Mouse (Mus musculus) lung, postnatal 0 days (tissue): Measurements from ENCODE around the gene Mapk8ip2. TPM values are rescaled to one million over a fixed set of nuclear protein-coding genes. Genes with fewer than 3 reads are reported as not detected.

Experiments used
- ATAC-seq: fragments of 200-750 bp; cut with Nextera tagmentation; 2 replicates; pipeline ENCODE4 v1.8.0; 2017; ENCODE audit warnings: moderate library complexity
- DNase-seq: peaks from one replicate; pipeline ENCODE4 v3.0.0-alpha.2; 2016; ENCODE audit warnings: low spot score
- H3K27ac ChIP-seq: fragments of 300-500 bp; sonication (generic); 2 replicates; pipeline ENCODE4 v1.5.1; 2014; ENCODE audit warnings: antibody characterized with exemption, mild to moderate bottlenecking, low read length, mixed read lengths
- H3K27me3 ChIP-seq: fragments of 300-500 bp; sonication (generic); replicated peaks from 2 replicates; pipeline ENCODE4 v1.6.1; 2014; ENCODE audit warnings: low read length, mixed read lengths; ENCODE audit not compliant: insufficient read depth
- H3K36me3 ChIP-seq: fragments of 300-500 bp; sonication (generic); 2 replicates; pipeline ENCODE4 v1.6.1; 2014; ENCODE audit warnings: low read length, mixed read lengths; ENCODE audit not compliant: insufficient read depth
- H3K4me1 ChIP-seq: fragments of 300-500 bp; sonication (generic); 2 replicates; pipeline ENCODE4 v1.6.1; 2014; ENCODE audit warnings: antibody characterized with exemption, low read depth, low read length, mixed read lengths; ENCODE audit not compliant: insufficient read depth
- H3K4me2 ChIP-seq: fragments of 300-500 bp; sonication (generic); replicated peaks from 2 replicates; pipeline ENCODE4 v1.6.1; 2014; ENCODE audit warnings: low read depth, mild to moderate bottlenecking, low read length, moderate library complexity, mixed read lengths
- H3K4me3 ChIP-seq: fragments of 300-500 bp; sonication (generic); 2 replicates; pipeline ENCODE4 v1.5.1; 2014; ENCODE audit warnings: low read depth, low read length
- H3K9ac ChIP-seq: fragments of 300-500 bp; sonication (generic); replicated peaks from 2 replicates; pipeline ENCODE4 v1.6.1; 2014; ENCODE audit warnings: low read depth, mild to moderate bottlenecking
- H3K9me3 ChIP-seq: fragments of 300-500 bp; sonication (generic); 2 replicates; pipeline ENCODE4 v1.6.1; 2016; ENCODE audit warnings: low read length, mixed read lengths
- CTCF ChIP-seq: IDR thresholded peaks from 2 replicates; pipeline ENCODE4 v1.5.1; 2016; ENCODE audit warnings: antibody characterized with exemption, mild to moderate bottlenecking
- EP300 ChIP-seq: IDR thresholded peaks from 2 replicates; pipeline ENCODE4 v1.6.1; 2016; ENCODE audit warnings: antibody characterized with exemption, mild to moderate bottlenecking, control low read depth
- WGBS: fragments of 180-500 bp; shearing (Covaris S2); extraction: QIAGEN DNeasy Blood & Tissue Kit; methylation state at CpG from one replicate; pipeline ENCODE4 v1.1.7; 2014; 5-methylcytosine and 5-hydroxymethylcytosine counted together
- polyA plus RNA-seq: library from polyadenylated mRNA; unstranded; fragments of >200 nt; fragmentation: Nextera tagmentation; extraction: Ambion mirVana; gene quantifications from 2 replicates; pipeline ENCODE4 v1.2.1, GENCODE M21; 2015

The Mapk8ip2 gene
- polyA plus RNA-seq, 1 experiment from 2014 or later: 0.06 TPM

- peaks cover 5% of the 10 kb centered on the region for H3K27me3 ChIP-seq
These were observed 5.2 kb downstream of the Mapk8ip2 start for GRCm38 (mm10) chr15:89458942-89459341.

DNA sequence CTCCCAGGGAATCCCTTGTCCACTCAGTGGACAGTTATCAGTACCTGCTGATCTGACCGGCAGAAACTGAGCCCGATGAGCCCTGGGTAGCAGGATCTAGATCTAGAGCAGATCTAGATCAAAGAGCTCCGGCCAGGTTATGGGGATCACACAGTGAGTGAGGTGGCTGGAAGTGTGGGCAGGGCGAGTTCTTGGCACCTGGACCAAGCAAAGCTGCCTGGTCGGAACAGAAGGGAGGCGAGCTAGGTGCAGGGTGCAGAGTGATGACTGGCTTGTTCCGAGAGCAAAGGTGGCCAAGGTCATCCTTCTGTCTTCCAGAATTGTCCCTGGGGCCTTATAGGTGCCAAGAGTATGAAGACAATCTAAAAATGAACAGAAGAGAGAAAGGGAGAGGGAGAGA, 6.1 kb downstream of the Mapk8ip2 start:
- Histone ChIP-seq H3K27me3 (no peaks in the 10 kb centered on the region), H3K9ac (no peak overlapping the region), H3K36me3 (no peaks in the 10 kb centered on the region), H3K27ac (no peak overlapping the region), H3K4me1 (no peaks in the 10 kb centered on the region), H3K4me3 (no peak overlapping the region), H3K4me2 (no peak overlapping the region), H3K9me3 (no peaks in the 10 kb centered on the region)
- DNase-seq: no peak
- no peak for ATAC-seq
- TF ChIP-seq CTCF (no peak), EP300 (no peak)
- 80% methylated on average over 7 of the region's 7 CpGs for WGBS

More at GRCm38 (mm10) chr15:89458942-89459341, 5.2 kb downstream of the Mapk8ip2 start:
- Histone ChIP-seq H3K4me3 (no peak overlapping the region), H3K27ac (no peak overlapping the region), H3K4me2 (no peak overlapping the region), H3K9me3 (no peaks in the 10 kb centered on the region), H3K4me1 (peaks cover 3% of the 10 kb centered on the region; the same call in 1 of the 2 replicates), H3K36me3 (no peaks in the 10 kb centered on the region), H3K9ac (no peak overlapping the region)
- TF ChIP-seq CTCF (no peak), EP300 (no peak)
- 92% methylated on average over 15 of the region's 15 CpGs for WGBS
- DNase-seq: no peak
- ATAC-seq: no peak

DNA sequence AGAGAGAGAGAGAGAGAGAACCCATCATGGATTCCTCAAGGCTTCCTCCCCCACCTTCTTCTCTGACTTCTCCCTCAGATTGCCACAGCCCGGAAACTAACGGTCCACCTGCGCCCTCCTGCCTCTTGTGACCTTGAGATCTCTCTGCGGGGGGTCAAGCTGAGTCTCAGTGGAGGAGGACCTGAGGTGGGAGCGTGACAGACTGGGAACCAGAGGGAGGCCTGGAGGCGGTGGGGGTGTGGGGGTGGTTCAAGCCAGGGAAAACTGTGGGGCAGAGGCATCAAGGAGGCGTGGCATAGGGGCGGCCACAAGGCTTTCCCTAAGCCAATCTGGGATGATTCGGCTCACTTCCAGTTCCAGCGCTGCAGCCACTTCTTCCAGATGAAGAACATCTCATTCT, 6.6 kb downstream of the Mapk8ip2 start:
- DNase-seq (no peak), ATAC-seq (no peak)
- H3K27ac ChIP-seq: no peak overlapping the region
- H3K4me2 ChIP-seq: no peak overlapping the region
- no peaks in the 10 kb centered on the region for H3K36me3 ChIP-seq
- no peaks in the 10 kb centered on the region for H3K27me3 ChIP-seq
- no peak for TF ChIP-seq CTCF
- no peak for TF ChIP-seq EP300
- H3K9me3 ChIP-seq: no peaks in the 10 kb centered on the region
- H3K4me3 ChIP-seq: no peak overlapping the region
- H3K9ac ChIP-seq: no peak overlapping the region
- H3K4me1 ChIP-seq: no peaks in the 10 kb centered on the region
- WGBS: 57% methylated on average over 10 of the region's 10 CpGs

GRCm38 (mm10) chr15:89461321-89461720, 7.6 kb downstream of the Mapk8ip2 start:
- no peaks in the 10 kb centered on the region for H3K36me3 ChIP-seq
- no peaks in the 10 kb centered on the region for H3K27me3 ChIP-seq
- TF ChIP-seq EP300 (no peak), CTCF (no peak)
- H3K4me1 ChIP-seq: no peaks in the 10 kb centered on the region
- H3K9me3 ChIP-seq: no peaks in the 10 kb centered on the region
- H3K4me3 ChIP-seq: no peak overlapping the region
- WGBS: 52% methylated on average over 15 of the region's 15 CpGs
- ATAC-seq (no peak), DNase-seq (no peak)
- no peak overlapping the region for H3K9ac ChIP-seq
- H3K27ac ChIP-seq: no peak overlapping the region
- no peak overlapping the region for H3K4me2 ChIP-seq

GRCm38 (mm10) chr15:89462176-89462575, 8.5 kb downstream of the Mapk8ip2 start:
- no peak overlapping the region for H3K9ac ChIP-seq
- H3K36me3 ChIP-seq: no peaks in the 10 kb centered on the region
- no peak overlapping the region for H3K27ac ChIP-seq
- TF ChIP-seq CTCF: no peak
- TF ChIP-seq EP300: no peak
- H3K4me3 ChIP-seq: no peak overlapping the region
- no peak overlapping the region for H3K4me2 ChIP-seq
- H3K4me1 ChIP-seq: no peaks in the 10 kb centered on the region
- H3K27me3 ChIP-seq: no peaks in the 10 kb centered on the region
- H3K9me3 ChIP-seq: no peaks in the 10 kb centered on the region
- DNase-seq (no peak), ATAC-seq (no peak)
- 52% methylated on average over 7 of the region's 7 CpGs for WGBS

DNA sequence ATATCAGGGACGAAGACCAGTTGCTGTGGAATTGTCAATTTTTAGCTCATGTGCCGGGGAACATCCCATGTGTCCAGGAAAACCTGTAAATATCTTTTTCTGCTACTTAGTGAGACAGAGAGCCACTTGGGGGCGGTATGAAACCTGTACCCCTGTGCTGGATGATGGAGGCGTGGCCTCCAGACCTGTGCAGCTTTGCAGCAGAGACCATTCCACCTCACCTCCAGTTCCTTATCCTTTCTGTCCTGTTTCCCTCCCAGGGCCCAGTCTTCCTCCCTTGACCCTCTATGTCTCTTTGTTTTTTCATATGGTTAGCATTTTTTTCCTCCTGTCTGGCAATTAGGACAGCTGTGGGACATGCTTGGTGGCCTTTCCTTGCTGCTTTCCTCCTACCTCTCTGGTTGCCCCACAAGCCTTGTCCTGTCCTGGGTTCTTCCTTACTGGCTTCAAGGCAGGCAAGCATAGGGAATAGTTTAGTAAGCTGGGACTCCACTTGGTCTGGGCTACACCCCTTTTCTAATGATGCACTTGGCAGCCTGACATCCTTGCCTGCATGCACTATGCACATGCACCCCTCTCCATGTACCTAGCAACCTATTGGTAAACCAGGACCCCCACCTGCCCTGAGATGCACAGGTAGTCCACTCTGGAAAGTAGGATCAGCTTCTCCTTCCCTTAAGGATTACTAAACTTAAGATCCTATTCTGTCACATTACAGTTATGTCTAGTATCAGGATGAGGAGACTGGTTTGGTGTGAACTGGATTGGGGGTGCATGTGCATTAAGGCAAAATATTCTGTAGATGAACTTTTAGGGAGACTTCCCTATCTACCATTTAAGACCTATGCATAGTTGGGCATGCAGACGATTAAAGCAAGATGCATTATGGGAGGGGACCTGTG, 9.9 kb downstream of the Mapk8ip2 start:
- 39% methylated on average over 5 of the region's 5 CpGs for WGBS
- Histone ChIP-seq H3K4me3 (no peak overlapping the region), H3K27ac (no peak overlapping the region), H3K9ac (no peak overlapping the region), H3K4me2 (no peak overlapping the region), H3K27me3 (no peaks in the 10 kb centered on the region), H3K4me1 (no peaks in the 10 kb centered on the region), H3K9me3 (no peaks in the 10 kb centered on the region), H3K36me3 (no peaks in the 10 kb centered on the region)
- no peak for DNase-seq
- TF ChIP-seq EP300: no peak
- TF ChIP-seq CTCF: peak; percentile 50
- ATAC-seq: no peak
